Mouse (Mus musculus) kidney, adult 9 months (tissue): ENCODE measurements around the gene Stk39.

Source experiments
- DNase-seq: peaks from one replicate; pipeline ENCODE4 v3.0.0; 2022

The Stk39 gene

DNA sequence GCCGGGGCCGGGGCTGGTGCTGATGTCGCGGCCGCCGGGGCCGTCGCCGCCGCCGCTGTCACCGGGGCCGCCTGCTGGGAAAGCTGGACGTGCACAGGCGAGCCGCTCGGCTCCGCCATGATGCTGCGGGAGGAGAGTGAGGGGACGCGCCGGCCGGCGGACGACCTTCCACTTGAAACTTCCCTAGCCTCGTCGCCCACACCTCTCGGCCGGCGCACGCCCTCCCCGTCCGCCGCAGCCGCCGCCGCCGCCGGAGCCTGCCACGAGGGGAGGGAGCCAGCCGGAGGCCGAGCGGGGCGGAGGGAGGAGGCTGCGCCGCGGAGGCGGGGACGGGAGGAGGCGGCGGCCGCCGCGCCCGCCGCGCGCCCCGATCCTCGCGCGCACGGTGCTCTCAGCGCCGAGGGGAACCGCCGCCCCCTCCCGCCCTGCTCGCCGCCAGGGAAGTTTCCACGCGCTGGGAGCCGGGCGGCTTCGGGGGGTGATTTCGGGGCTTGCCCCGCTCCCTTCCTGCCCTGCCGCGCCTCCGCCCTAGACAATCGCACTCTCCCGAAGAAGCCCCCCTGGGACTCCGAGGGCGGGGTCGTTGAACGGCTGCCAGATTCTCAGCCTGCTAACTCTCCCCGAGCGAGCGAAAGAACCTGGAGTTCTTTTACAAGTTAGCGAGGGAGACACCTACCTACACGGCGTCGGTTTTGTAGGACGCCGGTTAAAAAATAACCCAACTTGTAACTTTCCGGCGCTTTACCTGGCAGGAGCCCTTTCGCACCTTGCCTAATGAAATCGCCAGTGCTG is at the start of gene Stk39:
Gene Stk39 (minus strand): TSS at position 510 of the 792 bp plus-strand sequence.
- DNase-seq: peak; percentile 86

GRCm38 (mm10) chr2:68515409-68515808 is 43.3 kb upstream of the Stk39 start:
- DNase-seq: no peak

GRCm38 (mm10) chr2:68503202-68503601 is 31.1 kb upstream of the Stk39 start:
- DNase-seq: no peak

GRCm38 (mm10) chr2:68502734-68503133 is 30.7 kb upstream of the Stk39 start:
- no peak for DNase-seq

GRCm38 (mm10) chr2:68502236-68502635 is 30.2 kb upstream of the Stk39 start:
- no peak for DNase-seq

GRCm38 (mm10) chr2:68486275-68486674 is 14.2 kb upstream of the Stk39 start:
- no peak for DNase-seq

DNA sequence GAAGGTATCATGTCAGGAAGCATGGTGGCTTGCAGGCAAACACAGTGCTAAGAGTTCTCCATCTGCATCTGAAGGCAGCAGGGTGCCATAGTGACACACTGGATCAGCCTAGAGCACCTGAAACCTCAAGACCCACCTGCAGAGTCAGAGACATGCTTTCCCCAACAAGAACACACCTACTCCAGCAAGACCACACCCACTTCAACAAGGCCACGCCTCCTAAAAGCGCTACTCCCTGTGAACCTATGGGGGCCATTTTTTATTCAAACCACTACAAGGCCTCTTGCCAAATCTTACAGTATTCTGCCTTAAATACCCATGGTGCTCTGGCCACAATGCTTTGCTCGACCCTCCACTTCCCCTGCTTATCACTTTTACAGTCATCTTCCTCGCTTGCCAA is 13.1 kb upstream of the Stk39 start:
- no peak for DNase-seq

- no peak for DNase-seq
Measured at GRCm38 (mm10) chr2:68482896-68483295, 10.8 kb upstream of the Stk39 start.

- no peak for DNase-seq
Measured at GRCm38 (mm10) chr2:68479823-68480222, 7.8 kb upstream of the Stk39 start.

DNA sequence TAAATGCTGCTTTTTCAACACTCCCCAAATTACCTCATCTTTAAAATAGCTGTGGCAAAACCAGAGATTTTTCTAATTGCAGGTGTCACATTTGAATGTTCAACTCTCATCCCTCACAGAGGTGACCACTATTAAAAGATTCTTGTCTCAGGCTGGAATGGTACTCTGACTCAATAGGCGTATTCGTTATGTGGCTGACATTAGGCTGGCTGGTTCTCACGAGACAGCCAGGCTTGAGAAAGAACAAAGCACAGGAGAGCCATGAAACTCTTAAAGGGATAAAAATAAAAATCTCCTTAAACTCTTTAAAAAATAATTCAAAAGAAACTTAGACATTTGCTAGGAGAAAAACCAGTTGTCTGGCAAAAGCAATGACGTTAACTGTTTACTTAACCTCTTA is 853 bp upstream of the Stk39 start:
- peak; percentile 14 for DNase-seq

- DNase-seq: no peak
Measured at GRCm38 (mm10) chr2:68472551-68472910, 463 bp upstream of the Stk39 start.

GRCm38 (mm10) chr2:68470891-68471758 is 943 bp downstream of the Stk39 start:
- DNase-seq: peak; percentile 45

GRCm38 (mm10) chr2:68469491-68469890 is 2.6 kb downstream of the Stk39 start:
- DNase-seq: no peak

DNA sequence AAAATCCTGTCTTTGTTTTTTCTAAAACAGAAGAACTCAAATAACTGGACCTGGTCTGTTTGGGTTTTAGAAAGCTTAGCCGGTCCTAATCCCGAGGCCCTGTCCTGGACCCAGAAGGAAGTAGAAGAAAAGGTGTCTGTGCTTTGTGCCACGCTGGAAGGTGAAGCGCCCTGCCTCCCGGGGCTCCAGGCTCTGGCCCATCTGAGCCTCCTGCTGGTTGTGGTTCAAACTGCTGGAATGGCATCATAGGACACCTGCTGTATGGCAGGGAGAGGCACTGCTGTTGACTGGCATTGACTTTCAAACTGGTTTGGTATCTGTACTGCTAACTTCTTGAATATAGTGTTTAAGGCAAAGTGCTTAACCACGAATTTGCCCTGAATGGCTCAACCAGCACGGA is 3.4 kb downstream of the Stk39 start:
- DNase-seq: peak; percentile 45

DNA sequence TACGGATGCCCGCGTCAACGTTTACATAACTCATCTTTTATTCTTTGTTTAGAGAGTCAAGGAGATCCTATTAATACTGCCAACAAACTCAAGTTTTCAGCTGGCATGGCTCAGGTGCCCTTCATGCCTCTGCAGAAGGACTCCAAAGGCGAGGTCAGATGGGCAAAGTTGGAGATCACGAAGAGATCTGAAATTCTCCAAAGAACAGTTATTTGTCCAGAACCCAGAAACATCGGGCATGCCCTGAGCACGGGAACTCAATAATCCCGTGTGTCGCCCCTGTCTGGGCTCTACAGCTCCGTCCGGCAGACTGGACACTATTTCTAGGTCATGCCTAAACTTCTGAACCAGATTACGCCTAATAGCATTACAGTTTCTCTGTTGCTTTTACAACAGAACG is 3.8 kb downstream of the Stk39 start:
- no peak for DNase-seq

- DNase-seq: no peak
Measured at GRCm38 (mm10) chr2:68467085-68467978, 4.7 kb downstream of the Stk39 start.

GRCm38 (mm10) chr2:68466124-68467070 is 5.7 kb downstream of the Stk39 start:
- peak; percentile 39 for DNase-seq

DNA sequence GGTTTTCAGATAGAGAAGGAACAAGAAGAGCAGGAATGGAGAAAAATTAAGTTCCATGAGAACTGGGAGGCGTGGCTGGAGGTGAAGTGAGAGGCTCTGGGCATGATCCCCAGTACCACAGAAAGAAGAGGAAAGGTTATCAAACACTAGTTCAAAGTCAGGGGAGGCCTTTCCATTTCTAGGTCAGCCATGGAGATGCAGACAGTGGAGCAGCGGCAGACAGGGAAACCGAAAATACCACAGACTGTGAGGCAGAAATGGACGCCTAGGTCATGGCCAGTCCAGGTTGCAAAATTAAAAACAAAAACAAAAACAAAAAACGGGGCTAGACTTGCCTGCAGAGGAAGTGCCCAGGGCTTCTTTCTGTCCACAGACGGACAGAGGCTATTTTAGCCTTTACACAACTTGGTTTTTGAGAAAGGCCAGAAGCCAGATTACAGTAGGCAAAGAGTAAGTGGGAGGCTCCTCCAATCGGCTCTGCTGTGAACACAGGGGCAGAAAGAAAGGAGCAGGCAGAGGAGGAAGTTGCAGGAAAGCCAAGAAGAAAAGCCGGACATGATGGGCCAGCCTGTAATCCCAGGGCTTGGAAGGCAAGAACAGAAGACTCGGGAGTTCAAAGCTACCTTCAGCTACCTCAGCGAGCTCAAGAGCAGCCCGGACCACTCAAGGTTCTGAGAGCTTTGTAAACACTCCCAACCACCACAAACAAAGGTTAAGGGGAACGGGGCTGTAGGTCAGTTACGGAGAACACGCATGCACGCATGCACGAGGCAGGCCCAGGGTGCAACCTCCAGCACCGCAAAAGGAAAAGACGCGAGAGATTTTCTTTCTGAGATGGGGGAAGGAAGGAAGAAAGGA is 6.6 kb downstream of the Stk39 start:
- no peak for DNase-seq

DNA sequence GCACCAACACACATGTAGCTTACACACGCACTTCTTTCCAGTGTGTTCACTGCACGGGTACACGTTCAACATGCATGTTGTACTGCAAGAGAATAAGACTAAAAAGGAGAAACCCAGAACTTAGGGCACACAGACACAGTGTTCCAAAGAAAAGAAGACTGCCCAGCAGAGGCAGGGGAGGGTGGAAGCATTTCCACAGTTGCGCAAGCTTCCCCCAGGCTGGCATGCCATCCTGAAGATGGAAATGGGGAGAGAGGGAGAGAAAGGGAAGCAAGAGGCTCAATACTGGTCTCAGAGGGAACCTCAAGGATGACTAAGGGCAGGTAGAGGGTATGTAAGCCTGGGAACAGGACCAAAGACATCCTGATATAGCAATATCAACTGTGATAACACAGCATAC is 7.6 kb downstream of the Stk39 start:
- DNase-seq: no peak

- no peak for DNase-seq
Measured at GRCm38 (mm10) chr2:68463801-68464200, 8.3 kb downstream of the Stk39 start.

DNA sequence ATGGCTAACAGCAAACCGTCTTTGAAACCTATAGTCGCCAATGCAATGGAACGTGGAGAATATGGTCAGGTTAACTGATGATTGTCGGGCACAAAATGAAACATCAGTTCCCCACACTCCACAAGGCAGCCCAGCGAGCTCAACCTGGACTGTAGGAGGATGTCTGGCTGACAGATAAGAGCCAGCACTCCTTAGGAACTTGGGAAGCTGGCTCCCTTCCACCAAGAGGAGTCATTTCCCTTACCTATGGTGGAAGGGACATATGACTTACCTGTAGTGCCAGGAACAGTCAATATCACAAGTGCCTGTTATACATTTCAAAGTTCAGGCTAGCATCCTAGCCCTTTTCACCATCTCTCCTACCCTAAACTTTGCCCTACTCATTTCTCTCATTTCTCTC is 14.0 kb downstream of the Stk39 start:
- DNase-seq: no peak
